Mouse (Mus musculus): ENCODE measurements at regions not wholly inside any gene's neighbourhood (a gene's known extent, or its start where the extent isn't known, plus 50 kb on each side); places are given as distances from the start of the nearest gene placed in this dataset.

DNA sequence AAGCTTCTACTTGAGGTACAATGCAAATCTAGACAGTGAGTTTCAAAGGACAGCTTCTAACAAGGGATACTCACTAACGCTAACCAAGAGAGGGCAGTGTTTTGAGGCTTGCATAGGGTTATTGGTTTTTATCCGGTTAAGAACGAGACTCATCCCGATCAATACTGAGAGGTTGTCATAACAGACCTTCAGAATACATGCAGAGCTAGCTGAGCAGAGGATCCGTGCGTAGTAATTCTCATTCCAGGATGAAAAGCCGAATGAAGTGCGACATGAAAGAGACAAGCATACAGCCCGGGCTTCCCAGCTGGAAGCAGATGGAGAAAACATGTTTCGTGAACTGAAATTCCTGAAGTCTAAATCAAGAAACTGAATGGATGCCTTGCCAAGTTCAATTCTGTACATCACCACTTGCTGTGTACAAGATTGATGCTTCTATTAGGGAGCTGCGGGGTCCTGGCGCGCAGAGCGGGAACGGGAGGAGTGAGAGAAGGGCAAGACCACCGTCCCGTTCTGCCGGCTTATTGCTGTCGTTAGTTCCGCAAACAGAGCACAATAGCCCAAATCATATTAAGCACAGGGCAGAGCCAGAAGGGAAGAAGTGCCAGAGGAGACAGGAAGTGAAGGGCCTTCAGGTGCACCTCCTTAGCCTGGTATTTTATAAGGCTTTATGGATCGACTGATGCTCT, 65.4 kb upstream of the Tes start:
- Histone ChIP-seq H3K9me3 (replicated peaks; ENCODE audit: control insufficient read depth, low read length) (no peaks in the 10 kb centered on the region), H3K36me3 (ENCODE audit: control insufficient read depth, insufficient read depth, low read length) (no peaks in the 10 kb centered on the region), H3K4me1 (ENCODE audit: control insufficient read depth, insufficient read depth, low read length) (no peaks in the 10 kb centered on the region), H3K4me3 (replicated peaks; ENCODE audit: low read length) (0 out of 2 replicates have a peak overlapping the region, but pooled peaks have one; percentile 4), H3K4me2 (ENCODE audit: low read depth, low read length) (peak overlapping the region; percentile 32), H3K27ac (ENCODE audit: low read length) (no peak overlapping the region), H3K27me3 (ENCODE audit: control insufficient read depth, insufficient read depth, low read length) (no peaks in the 10 kb centered on the region), H3K9ac (ENCODE audit: low read length) (no peak overlapping the region)
- 63% methylated on average over 21 of the region's 21 CpGs for WGBS
- ATAC-seq (ENCODE audit: insufficient read depth, low FRiP score): no peak

DNA sequence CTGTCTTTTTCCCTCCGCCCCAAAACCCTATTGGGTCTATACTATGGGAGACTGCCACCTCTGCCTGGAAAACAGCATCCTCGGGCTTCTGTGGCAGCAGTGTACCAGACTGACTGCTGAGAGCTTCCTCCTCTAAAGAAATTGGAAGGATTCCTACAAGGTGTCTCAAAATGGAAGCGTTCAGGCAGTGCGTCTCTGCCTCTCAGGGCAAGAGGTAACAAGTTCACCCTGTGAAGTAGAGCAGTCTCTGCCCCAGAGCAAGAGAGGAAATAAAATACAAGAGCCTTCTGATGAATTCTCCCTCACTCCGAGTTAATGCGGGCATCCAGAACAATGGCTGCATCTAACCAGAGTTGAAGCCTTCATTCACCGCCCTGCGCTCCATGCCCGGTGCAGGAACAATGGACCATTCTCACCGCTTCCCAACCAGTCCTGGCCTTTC, 69.4 kb upstream of the Tes start:
- Histone ChIP-seq H3K4me2 (ENCODE audit: low read depth, low read length) (no peak overlapping the region), H3K9ac (ENCODE audit: low read length) (no peak overlapping the region), H3K27ac (ENCODE audit: low read length) (no peak overlapping the region), H3K36me3 (ENCODE audit: control insufficient read depth, insufficient read depth, low read length) (no peaks in the 10 kb centered on the region), H3K4me1 (ENCODE audit: control insufficient read depth, insufficient read depth, low read length) (no peaks in the 10 kb centered on the region), H3K9me3 (replicated peaks; ENCODE audit: control insufficient read depth, low read length) (no peaks in the 10 kb centered on the region), H3K27me3 (ENCODE audit: control insufficient read depth, insufficient read depth, low read length) (no peaks in the 10 kb centered on the region), H3K4me3 (replicated peaks; ENCODE audit: low read length) (no peak overlapping the region)
- no peak for ATAC-seq (ENCODE audit: insufficient read depth, low FRiP score)
- 46% methylated on average over 10 of the region's 10 CpGs for WGBS

DNA sequence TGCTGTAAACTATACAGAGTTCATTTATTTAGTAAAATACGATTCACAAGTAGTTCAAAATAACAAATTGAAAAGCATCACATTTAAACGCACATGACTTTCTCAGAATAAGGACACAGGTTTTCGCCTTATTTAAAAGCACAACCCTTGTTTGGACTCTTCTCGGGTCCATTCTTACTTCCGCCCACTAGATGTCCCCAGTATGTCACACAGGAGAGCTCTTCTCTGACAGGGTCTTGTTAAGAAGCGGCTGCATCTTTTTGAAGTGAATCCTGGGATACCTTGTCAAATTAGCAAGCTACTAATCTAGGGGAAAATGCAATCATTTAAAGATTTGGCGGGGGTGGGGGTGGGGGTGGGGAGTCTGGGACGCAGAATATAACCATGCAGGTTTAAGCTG, 70.2 kb upstream of the Tes start:
- Histone ChIP-seq H3K27ac (ENCODE audit: low read length) (no peak overlapping the region), H3K4me1 (ENCODE audit: control insufficient read depth, insufficient read depth, low read length) (no peaks in the 10 kb centered on the region), H3K9ac (ENCODE audit: low read length) (no peak overlapping the region), H3K9me3 (replicated peaks; ENCODE audit: control insufficient read depth, low read length) (no peaks in the 10 kb centered on the region), H3K4me2 (ENCODE audit: low read depth, low read length) (no peak overlapping the region), H3K4me3 (replicated peaks; ENCODE audit: low read length) (no peak overlapping the region), H3K27me3 (ENCODE audit: control insufficient read depth, insufficient read depth, low read length) (no peaks in the 10 kb centered on the region), H3K36me3 (ENCODE audit: control insufficient read depth, insufficient read depth, low read length) (no peaks in the 10 kb centered on the region)
- no peak; the same call in 1 of the 2 replicates for ATAC-seq (ENCODE audit: insufficient read depth, low FRiP score)
- 9% methylated on average over 8 of the region's 8 CpGs for WGBS

DNA sequence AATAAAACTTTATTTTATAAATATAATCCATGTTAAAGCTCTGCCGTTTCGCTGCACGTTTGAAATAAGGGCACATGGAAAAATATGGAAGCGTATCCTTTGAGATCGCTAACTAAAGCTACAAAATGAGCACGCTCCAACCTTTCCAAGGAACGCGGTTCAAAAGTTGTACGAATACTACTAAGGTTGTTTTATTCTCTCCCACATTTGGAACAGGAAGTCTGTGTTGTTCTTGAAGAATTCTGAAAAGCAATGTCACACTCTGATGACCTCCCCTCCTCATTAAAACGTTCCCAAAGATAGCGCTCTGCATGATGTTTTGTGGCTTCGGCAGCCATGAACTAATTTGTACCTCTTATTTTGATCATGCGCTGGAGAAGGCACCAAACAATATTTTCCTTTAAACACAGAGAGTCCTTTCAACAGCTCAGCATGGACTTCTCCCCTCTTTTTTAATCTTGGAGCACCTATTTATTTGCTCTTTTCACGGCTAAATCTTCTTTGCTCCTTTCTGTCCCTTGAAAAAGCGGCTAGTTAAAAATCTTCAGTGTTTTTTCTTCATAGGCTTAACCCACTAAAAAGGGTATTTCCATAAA, 72.9 kb upstream of the Tes start:
- Histone ChIP-seq H3K4me1 (ENCODE audit: control insufficient read depth, insufficient read depth, low read length) (no peaks in the 10 kb centered on the region), H3K27me3 (ENCODE audit: control insufficient read depth, insufficient read depth, low read length) (no peaks in the 10 kb centered on the region), H3K9ac (ENCODE audit: low read length) (no peak overlapping the region), H3K9me3 (replicated peaks; ENCODE audit: control insufficient read depth, low read length) (no peaks in the 10 kb centered on the region), H3K4me3 (replicated peaks; ENCODE audit: low read length) (no peak overlapping the region), H3K36me3 (ENCODE audit: control insufficient read depth, insufficient read depth, low read length) (no peaks in the 10 kb centered on the region), H3K4me2 (ENCODE audit: low read depth, low read length) (no peak overlapping the region), H3K27ac (ENCODE audit: low read length) (no peak overlapping the region)
- no peak for ATAC-seq (ENCODE audit: insufficient read depth, low FRiP score)
- WGBS: 76% methylated on average over 15 of the region's 15 CpGs

DNA sequence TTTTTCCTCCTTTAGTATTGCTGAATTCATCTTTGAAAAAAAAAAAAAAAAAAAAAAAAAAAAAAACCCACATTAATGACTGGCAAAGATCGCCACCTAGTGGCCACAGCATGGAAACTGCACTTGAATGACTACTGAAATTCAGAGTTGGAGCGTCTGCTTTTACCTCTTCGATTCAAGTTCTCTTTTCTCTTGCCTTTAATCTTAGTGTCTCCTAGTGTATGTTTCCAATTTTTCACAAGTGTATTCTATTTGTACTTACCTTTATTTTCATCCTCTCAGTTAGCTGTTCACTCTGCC, 79.9 kb upstream of the Tfec start:
- Histone ChIP-seq H3K4me1 (ENCODE audit: control insufficient read depth, insufficient read depth, low read length) (no peaks in the 10 kb centered on the region), H3K4me3 (replicated peaks; ENCODE audit: low read length) (no peak overlapping the region), H3K27ac (ENCODE audit: low read length) (no peak overlapping the region), H3K4me2 (ENCODE audit: low read depth, low read length) (no peak overlapping the region), H3K27me3 (ENCODE audit: control insufficient read depth, insufficient read depth, low read length) (no peaks in the 10 kb centered on the region), H3K9ac (ENCODE audit: low read length) (no peak overlapping the region), H3K9me3 (replicated peaks; ENCODE audit: control insufficient read depth, low read length) (no peaks in the 10 kb centered on the region), H3K36me3 (ENCODE audit: control insufficient read depth, insufficient read depth, low read length) (no peaks in the 10 kb centered on the region)
- ATAC-seq (ENCODE audit: insufficient read depth, low FRiP score): no peak
- 17% methylated on average over 3 of the region's 3 CpGs for WGBS

DNA sequence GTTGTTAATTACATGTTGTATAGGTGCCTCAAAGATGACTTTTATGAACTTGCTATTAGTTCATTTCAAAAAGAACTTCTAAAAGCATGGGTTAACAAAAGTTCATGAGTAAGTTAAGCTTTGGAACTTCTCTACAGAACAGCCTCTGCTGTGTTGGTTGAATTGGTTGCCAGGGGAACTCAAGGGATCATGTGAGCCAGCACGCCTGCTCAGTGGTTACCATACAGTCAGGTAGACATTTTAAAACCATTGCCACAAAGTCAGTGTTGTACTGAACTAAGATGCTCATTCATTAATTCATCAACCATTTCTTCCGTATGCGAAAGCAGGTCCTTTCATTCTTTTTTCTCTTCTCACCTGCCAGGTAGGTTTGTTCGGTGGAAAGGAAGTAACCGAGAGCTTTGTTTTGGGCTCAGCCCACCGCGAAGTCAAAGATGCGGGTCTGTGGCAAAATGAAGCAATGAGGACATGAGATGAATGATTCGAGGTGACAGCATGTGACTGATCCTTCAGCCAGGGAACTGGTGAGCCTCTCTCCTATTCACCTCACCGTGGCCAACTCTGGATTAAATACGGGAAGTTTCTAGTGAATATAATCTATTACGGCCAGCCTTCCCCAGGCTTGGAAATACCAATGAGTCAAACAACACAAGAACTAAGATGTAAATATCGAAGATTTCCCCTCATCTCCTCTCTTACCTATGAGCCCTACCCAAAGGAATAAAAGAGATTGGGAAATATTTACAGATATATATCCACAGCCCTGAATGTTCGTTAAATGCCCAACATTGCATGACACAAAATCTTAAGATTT, 79.4 kb upstream of the Tfec start:
- Histone ChIP-seq H3K4me3 (replicated peaks; ENCODE audit: low read length) (no peak overlapping the region), H3K9ac (ENCODE audit: low read length) (no peak overlapping the region), H3K36me3 (ENCODE audit: control insufficient read depth, insufficient read depth, low read length) (no peaks in the 10 kb centered on the region), H3K27me3 (ENCODE audit: control insufficient read depth, insufficient read depth, low read length) (no peaks in the 10 kb centered on the region), H3K27ac (ENCODE audit: low read length) (no peak overlapping the region), H3K9me3 (replicated peaks; ENCODE audit: control insufficient read depth, low read length) (no peaks in the 10 kb centered on the region), H3K4me1 (ENCODE audit: control insufficient read depth, insufficient read depth, low read length) (no peaks in the 10 kb centered on the region), H3K4me2 (ENCODE audit: low read depth, low read length) (no peak overlapping the region)
- 63% methylated on average over 14 of the region's 14 CpGs for WGBS
- no peak for ATAC-seq (ENCODE audit: insufficient read depth, low FRiP score)

DNA sequence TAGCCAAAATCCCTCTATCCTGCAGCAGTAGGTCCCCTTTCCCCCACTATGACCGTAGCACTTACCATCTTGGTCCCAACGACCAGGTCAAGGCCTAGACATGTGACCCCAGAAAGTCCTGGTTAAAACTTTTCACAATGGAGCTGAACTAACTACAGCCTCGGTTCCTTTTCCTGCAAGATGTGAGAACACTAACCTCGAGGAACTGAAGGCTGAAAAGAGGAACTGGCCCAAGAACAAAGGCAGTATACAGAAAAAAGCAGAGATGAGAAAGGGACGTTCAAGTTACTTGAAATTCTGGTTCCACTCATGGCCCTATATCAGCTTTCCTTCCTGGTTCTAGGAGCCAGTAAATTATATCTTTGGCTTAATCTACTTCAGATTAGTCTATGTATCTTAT, 67.4 kb upstream of the Tfec start:
- no peaks in the 10 kb centered on the region for H3K27me3 ChIP-seq (ENCODE audit: control insufficient read depth, insufficient read depth, low read length)
- no peak overlapping the region for H3K4me3 ChIP-seq (replicated peaks; ENCODE audit: low read length)
- H3K4me2 ChIP-seq (ENCODE audit: low read depth, low read length): no peak overlapping the region
- H3K4me1 ChIP-seq (ENCODE audit: control insufficient read depth, insufficient read depth, low read length): no peaks in the 10 kb centered on the region
- no peak overlapping the region for H3K27ac ChIP-seq (ENCODE audit: low read length)
- H3K36me3 ChIP-seq (ENCODE audit: control insufficient read depth, insufficient read depth, low read length): no peaks in the 10 kb centered on the region
- 60% methylated on average over 5 of the region's 5 CpGs for WGBS
- no peak for ATAC-seq (ENCODE audit: insufficient read depth, low FRiP score)
- no peak overlapping the region for H3K9ac ChIP-seq (ENCODE audit: low read length)
- H3K9me3 ChIP-seq (replicated peaks; ENCODE audit: control insufficient read depth, low read length): no peaks in the 10 kb centered on the region

DNA sequence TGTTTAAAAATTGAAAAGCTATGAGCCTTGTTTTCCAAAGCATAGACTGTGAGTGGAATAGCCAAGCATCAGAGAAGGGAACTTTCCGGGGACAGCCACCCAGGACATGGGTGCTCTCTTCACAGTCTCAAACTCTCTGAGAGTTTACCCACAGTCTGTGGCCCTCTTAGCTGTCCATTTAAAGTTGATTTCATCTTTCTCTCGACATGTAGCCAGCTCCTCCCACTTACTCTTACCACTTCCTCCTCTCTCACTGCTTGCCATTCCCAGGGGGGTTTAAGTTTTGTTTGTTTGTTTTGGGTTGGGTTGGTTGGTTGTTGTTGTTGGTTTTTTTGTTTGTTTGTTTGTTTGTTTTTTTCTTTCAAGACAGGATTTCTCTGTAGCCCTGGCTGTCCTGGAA, 66.1 kb upstream of the Tfec start:
- Histone ChIP-seq H3K9ac (ENCODE audit: low read length) (no peak overlapping the region), H3K9me3 (replicated peaks; ENCODE audit: control insufficient read depth, low read length) (no peaks in the 10 kb centered on the region), H3K4me2 (ENCODE audit: low read depth, low read length) (no peak overlapping the region), H3K4me3 (replicated peaks; ENCODE audit: low read length) (no peak overlapping the region), H3K36me3 (ENCODE audit: control insufficient read depth, insufficient read depth, low read length) (no peaks in the 10 kb centered on the region), H3K27ac (ENCODE audit: low read length) (no peak overlapping the region), H3K27me3 (ENCODE audit: control insufficient read depth, insufficient read depth, low read length) (no peaks in the 10 kb centered on the region), H3K4me1 (ENCODE audit: control insufficient read depth, insufficient read depth, low read length) (no peaks in the 10 kb centered on the region)
- 69% methylated on average over 2 of the region's 2 CpGs for WGBS
- no peak for ATAC-seq (ENCODE audit: insufficient read depth, low FRiP score)

DNA sequence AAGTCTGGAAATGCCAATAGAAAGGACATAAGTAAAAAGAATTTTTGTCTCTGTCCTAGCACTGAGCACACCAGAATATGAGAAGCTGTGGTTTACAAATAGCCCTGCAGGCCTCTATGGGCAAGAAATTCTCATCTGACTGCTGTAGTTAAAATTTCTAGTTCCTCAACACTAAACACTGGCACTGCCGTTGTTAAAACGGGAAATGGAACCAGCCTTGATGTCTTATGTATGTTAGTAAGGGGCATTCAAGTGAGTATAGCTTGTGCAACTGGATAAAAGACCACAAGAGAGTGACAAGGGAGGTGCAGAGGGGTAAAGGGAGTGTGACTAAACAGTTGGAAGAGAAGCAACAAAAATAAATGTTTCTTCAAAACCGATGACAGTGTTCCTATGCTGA, 65.7 kb upstream of the Tfec start:
- Histone ChIP-seq H3K9ac (ENCODE audit: low read length) (no peak overlapping the region), H3K9me3 (replicated peaks; ENCODE audit: control insufficient read depth, low read length) (no peaks in the 10 kb centered on the region), H3K36me3 (ENCODE audit: control insufficient read depth, insufficient read depth, low read length) (no peaks in the 10 kb centered on the region), H3K4me2 (ENCODE audit: low read depth, low read length) (no peak overlapping the region), H3K27me3 (ENCODE audit: control insufficient read depth, insufficient read depth, low read length) (no peaks in the 10 kb centered on the region), H3K4me3 (replicated peaks; ENCODE audit: low read length) (no peak overlapping the region), H3K4me1 (ENCODE audit: control insufficient read depth, insufficient read depth, low read length) (no peaks in the 10 kb centered on the region), H3K27ac (ENCODE audit: low read length) (no peak overlapping the region)
- no peak for ATAC-seq (ENCODE audit: insufficient read depth, low FRiP score)
- 77% methylated on average over 3 of the region's 3 CpGs for WGBS

Measured in stomach, embryonic 16.5 days (tissue).